Mouse (Mus musculus): ENCODE data around the gene Cass4.

Cass4 gene

GRCm38 (mm10) chr2:172439843-172440639 lies 46.4 kb downstream of the Cass4 start, which contains the start of gene Rtf2:
Gene Rtf2, plus strand, starts transcription at chr2:172440556.
- DNase-seq (ENCODE audit: extremely low spot score, low read depth, low spot score) = peak; percentile 91

GRCm38 (mm10) chr2:172440640-172441005 lies 47.0 kb downstream of the Cass4 start:
- no peak for DNase-seq (ENCODE audit: extremely low spot score, low read depth, low spot score)

- no peak for DNase-seq (ENCODE audit: extremely low spot score, low read depth, low spot score)
Observed at GRCm38 (mm10) chr2:172441176-172441575, 47.6 kb downstream of the Cass4 start.

DNA sequence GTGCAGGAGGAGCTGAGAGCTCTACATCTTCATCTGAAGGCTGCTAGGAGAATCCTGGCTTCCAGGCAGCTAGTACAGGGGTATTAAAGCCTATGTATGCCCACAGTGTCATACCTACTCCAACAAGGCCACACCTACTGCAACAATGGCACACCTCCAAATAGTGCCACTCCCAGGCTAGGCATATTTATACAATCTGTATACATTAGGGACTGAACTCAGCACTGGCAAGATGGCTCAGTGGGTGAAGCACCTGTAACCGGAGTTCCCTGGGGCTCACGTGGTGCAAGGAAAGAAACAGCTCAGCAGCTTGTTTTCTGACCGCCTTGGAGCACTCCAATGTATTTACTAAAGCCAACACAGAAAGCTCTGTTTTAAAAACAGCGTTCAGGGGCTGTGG lies 52.0 kb downstream of the Cass4 start:
- DNase-seq (ENCODE audit: extremely low spot score, low read depth, low spot score) = no peak

GRCm38 (mm10) chr2:172447317-172447716 lies 53.7 kb downstream of the Cass4 start:
- no peak for DNase-seq (ENCODE audit: extremely low spot score, low read depth, low spot score)

DNA sequence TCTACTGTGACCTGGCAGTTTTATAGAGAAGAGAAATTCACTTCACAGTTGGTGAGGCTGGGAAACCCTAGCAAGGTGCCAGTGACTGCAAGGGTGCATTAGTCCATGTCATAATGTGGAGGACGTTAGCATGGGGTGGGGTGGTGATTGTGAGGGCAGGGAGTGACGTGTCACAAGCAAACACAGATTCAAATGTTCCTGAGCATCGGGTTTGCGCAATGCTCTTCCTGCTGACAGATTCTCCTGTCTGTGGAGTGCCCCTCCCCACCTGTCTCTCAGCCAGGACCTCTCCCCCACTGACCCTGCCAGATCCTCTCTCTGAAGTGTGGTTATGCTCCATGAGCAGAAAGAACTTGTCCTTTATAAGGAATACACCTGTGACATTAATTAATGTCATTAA lies 54.7 kb downstream of the Cass4 start:
- DNase-seq (ENCODE audit: extremely low spot score, low read depth, low spot score) = no peak

- no peak for DNase-seq (ENCODE audit: extremely low spot score, low read depth, low spot score)
Observed at GRCm38 (mm10) chr2:172450640-172451039, 57.0 kb downstream of the Cass4 start.

- DNase-seq (ENCODE audit: extremely low spot score, low read depth, low spot score) = no peak
Observed at GRCm38 (mm10) chr2:172452031-172452430, 58.4 kb downstream of the Cass4 start.

GRCm38 (mm10) chr2:172452458-172452857 lies 58.9 kb downstream of the Cass4 start:
- no peak for DNase-seq (ENCODE audit: extremely low spot score, low read depth, low spot score)

DNA sequence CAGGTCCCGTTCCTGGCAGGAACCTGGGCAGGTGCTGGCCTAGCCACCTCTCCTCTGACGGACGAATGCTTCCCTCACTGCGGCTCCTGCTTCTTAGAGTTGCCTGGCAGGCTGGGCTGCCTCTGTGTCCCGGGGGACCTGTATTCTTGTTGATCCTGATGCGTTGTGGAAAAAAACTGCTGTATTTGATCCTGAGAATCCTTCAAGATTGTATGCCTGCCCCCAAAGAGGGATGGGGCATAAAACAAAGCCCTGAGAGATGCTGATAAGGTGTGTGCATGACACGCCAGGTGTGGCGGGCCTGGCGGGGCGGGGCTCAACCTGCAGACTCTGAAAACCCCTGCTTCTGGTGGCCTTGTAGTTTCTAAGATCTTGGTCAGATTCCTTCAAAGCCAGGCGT lies 64.9 kb downstream of the Cass4 start, which contains the start of gene Gcnt7:
Gcnt7 (minus strand) TSS at position 101 of the 400 bp plus-strand sequence.
- no peak for DNase-seq (ENCODE audit: extremely low spot score, low read depth, low spot score)

GRCm38 (mm10) chr2:172460647-172461046 lies 67.1 kb downstream of the Cass4 start:
- no peak for DNase-seq (ENCODE audit: extremely low spot score, low read depth, low spot score)

DNA sequence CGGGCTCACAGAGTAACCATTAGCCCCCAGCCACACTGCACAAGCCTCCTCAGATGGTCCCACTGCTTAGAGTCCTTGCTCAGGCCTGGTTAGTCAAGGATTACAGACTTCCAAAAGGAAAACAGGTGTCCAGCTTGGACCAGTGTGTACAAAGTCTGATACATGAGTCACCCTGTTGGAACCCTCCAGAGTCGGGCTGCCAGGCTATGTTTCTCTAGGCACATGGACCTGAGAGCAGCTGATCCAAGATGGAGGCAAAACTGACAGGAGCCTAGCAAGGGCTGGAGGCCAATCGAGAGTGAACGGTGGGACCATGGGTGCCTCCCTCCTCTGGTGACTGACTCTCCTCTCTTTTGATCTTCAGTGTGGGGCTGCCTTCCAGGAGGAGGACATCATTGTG lies 69.2 kb downstream of the Cass4 start:
- no peak for DNase-seq (ENCODE audit: extremely low spot score, low read depth, low spot score)

DNA sequence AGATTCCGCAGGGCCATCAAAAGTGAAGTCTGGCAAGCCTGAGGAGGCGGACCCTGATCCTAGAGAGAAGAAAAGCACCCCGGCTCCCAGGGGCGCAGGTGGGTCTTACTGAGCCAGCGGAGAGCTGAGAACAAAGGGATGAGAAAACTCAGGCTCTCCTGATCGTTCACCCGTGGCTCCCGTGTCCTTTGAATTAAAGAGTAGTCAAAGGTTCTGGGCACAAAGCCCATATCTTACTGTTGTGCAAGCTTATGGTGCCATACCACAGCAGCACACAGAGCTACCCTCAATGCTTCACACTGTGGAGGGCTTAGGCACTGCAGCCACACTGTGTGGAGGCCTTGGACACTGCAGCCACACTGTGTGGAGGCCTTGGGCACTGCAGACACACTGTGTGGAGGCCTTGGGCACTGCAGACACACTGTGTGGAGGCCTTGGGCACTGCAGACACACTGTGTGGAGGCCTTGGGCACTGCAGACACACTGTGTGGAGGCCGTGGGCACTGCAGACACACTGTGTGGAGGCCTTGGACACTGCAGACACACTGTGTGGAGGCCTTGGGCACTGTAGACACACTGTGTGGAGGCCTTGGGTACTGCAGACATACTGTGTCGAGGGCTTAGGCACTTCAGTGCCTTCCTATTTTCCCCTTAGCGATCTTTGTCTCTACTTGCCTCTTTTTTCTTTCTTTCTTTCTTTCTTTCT lies 73.0 kb downstream of the Cass4 start:
- DNase-seq (ENCODE audit: extremely low spot score, low read depth, low spot score) = no peak

DNA sequence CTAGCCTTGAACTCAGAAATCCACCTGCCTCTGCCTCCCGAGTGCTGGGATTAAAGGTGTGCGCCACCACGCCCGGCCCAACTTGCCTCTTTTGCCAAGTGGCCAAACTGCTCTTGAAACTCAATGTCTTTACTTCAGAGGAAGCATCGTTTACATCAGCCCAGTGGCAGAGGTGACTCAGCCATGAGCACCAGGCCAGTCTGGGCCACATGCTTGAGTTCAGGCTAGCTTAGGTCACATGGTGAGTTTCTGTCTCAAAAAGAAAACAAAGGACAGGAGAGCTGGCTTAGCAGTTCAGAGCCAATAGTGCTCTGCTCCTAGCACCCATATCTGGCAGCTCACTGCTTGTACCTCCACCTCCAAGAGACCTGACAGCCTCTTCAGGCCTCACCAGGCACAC lies 73.6 kb downstream of the Cass4 start:
- DNase-seq (ENCODE audit: extremely low spot score, low read depth, low spot score) = no peak

DNA sequence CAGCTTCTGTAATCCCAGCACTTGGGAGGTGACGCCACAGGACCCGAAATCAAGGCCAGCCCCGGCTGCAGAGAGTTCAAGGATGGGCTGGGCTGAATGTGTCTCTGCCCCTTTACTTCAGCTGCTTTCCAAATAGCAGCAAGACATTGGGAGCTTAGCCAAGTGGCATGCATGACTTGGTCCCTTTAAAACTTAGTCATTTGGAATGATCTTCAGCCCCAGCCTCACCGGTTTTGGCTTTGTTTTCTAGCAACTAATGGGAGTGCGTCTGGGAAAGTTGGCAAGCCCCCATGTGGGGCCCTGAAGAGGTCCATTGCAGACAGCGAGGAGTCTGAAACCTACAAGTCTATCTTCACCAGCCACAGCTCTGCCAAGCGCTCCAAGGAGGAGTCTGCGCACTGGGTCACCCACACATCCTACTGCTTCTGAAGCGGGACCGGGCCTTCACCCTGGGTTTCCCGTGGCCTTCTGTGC lies 74.8 kb downstream of the Cass4 start:
- no peak for DNase-seq (ENCODE audit: extremely low spot score, low read depth, low spot score)

DNA sequence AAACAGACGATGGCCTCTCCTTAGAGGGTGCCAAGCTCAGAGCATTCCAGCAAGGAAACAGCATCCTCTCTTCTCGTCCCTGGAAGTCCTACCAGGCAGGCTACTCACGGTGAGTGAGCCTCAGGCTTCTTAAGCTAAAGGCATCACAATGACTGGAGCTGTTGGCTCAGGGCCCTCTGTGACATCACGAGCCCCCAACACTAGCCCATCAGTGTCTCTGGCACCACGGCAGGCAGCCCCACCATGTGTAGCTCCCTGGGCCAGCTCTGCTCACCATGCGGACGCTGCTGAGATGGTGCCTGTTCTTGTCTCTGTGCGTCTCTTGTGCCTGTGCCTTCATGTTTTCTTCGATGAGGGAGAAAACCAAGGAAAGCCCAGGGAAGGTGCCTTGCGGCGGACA lies 78.7 kb downstream of the Cass4 start, which contains the start of gene Fam209:
Fam209 (plus strand) TSS at position 203 of the 400 bp plus-strand sequence.
- DNase-seq (ENCODE audit: extremely low spot score, low read depth, low spot score) = no peak

GRCm38 (mm10) chr2:172473591-172473990 lies 80.0 kb downstream of the Cass4 start:
- no peak for DNase-seq (ENCODE audit: extremely low spot score, low read depth, low spot score)

- DNase-seq (ENCODE audit: extremely low spot score, low read depth, low spot score) = no peak
Observed at GRCm38 (mm10) chr2:172474970-172475369, 81.4 kb downstream of the Cass4 start.

GRCm38 (mm10) chr2:172476707-172477260 lies 83.2 kb downstream of the Cass4 start:
- no peak for DNase-seq (ENCODE audit: extremely low spot score, low read depth, low spot score)

- no peak for DNase-seq (ENCODE audit: extremely low spot score, low read depth, low spot score)
Observed at GRCm38 (mm10) chr2:172477350-172477749, 83.8 kb downstream of the Cass4 start.

- peak; percentile 61 for DNase-seq (ENCODE audit: extremely low spot score, low read depth, low spot score)
Observed at GRCm38 (mm10) chr2:172477860-172478259, 84.3 kb downstream of the Cass4 start.

DNA sequence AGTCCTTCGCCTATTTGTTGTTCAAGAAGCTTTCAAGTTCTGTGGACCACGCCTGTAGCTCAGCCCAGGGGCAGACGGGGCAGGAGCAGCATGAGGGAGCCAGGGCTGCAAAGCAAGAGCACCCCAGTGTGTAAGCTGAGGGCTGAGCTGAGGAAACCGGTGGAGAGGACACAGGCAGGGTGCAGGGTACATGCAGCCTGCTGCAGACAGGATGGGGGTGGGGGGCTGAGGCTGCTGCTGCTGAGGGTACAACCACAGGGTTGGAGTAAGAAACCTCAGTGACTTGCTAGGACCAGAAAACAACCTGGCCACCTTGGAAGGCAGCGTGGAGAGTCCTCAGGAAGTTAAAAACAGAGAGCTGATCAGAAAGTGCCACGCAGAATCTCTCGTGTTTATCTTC lies 86.7 kb downstream of the Cass4 start:
- no peak for DNase-seq (ENCODE audit: extremely low spot score, low read depth, low spot score)
